Mouse (Mus musculus): ENCODE data around the gene Fkbp14.

GRCm38 (mm10) chr6:54590691-54591090 lies 6.4 kb downstream of the Fkbp14 start:
- TF ChIP-seq CTCF (IDR thresholded peaks at IDR 0.05; ENCODE audit: insufficient read depth, low read length) (no peak), POLR2A (IDR thresholded peaks at IDR 0.05; ENCODE audit: borderline replicate concordance, extremely low read depth, low read depth, low read length) (no peak)

Data from lung, adult 2 months (tissue).